Comparison of ENCODE assay signal across 8 mouse cellular contexts in the genomic region with DNA sequence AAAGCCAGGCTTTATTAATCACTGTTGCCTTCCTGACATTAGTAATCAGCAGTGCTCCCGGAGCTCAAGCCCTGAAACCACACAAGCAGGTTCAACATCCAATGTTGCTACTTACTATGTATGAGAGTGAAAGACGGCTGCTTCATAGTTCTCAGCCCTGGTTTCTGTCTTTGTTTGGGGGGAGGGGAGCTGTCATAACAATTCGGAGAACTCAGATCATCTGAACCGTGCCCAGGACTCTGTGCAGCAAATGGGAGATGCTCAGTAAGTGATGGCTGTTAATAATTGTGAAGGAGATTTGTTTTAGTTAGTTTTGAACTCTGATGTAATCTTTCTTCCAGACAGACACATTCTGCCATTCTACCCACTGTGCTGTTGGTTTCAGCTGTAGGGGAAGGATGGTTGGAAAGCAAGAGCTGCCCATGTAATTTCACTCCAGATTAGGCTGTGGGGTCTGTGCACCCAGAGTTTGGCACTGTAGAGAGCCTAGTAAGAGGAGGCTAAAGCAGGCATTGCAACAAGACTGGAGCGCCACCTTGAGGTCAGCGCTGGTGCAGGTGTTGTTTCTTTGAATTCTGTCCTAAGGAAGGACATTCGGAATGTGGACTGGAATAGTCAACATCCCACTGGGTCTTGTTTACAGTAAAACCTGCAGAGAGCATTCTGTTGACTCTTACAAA. TPM values are rescaled to one million over a fixed set of nuclear protein-coding genes. Genes with fewer than 3 reads are reported as not detected.
DNase-seq lines count a peak whose midpoint lies in the region; ATAC-seq and TF ChIP-seq lines count a peak whose summit lies in the region.

No protein-coding gene starts in this region.

- no peak overlapping the region for H3K4me2 ChIP-seq in liver, postnatal 0 days (ENCODE audit: low read depth, low read length)

- H3K27me3 ChIP-seq in liver, postnatal 0 days (ENCODE audit: insufficient read depth, low read length): no peaks in the 10 kb centered on the region

- H3K4me1 ChIP-seq in liver, postnatal 0 days (ENCODE audit: insufficient read depth): 0 out of 2 replicates have a peak, but pooled peaks cover 3% of the 10 kb centered on the region

- H3K4me3 ChIP-seq in liver, postnatal 0 days (ENCODE audit: low read depth, low read length): no peak overlapping the region

- no peak overlapping the region for H3K27ac ChIP-seq in liver, postnatal 0 days (ENCODE audit: low read depth)

- peak; percentile 90 for DNase-seq in 3T3-L1 (ENCODE audit: low read depth, low spot score)
- DNase-seq in adrenal gland, adult 2 months: peak; percentile 71
- DNase-seq in embryo, embryonic 10.5 days (ENCODE audit: low spot score): peak; percentile 92
- peak; percentile 68 for DNase-seq in heart, adult 8-10 months (ENCODE audit: low spot score)
- peak; percentile 89 for DNase-seq in kidney, postnatal 14 days
- peak; percentile 84 for DNase-seq in liver, postnatal 0 days
- DNase-seq in ovary, postnatal 36 days (ENCODE audit: low spot score): peak; percentile 72
- DNase-seq in thymus, postnatal 14 days: peak; percentile 59

- no peaks in the 10 kb centered on the region for H3K9me3 ChIP-seq in liver, postnatal 0 days (ENCODE audit: low read length)

- H3K9ac ChIP-seq in liver, postnatal 0 days (replicated peaks): no peak overlapping the region

- WGBS in liver, postnatal 0 days (ENCODE audit: insufficient replicate concordance): 22% methylated on average over 7 of the region's 7 CpGs

- H3K36me3 ChIP-seq in liver, postnatal 0 days (replicated peaks; ENCODE audit: insufficient read depth, low read length): no peaks in the 10 kb centered on the region

- peak; percentile 95 for TF ChIP-seq CTCF in liver, postnatal 0 days (IDR thresholded peaks at IDR 0.05; ENCODE audit: low read depth)

- peak; percentile 73 for ATAC-seq in liver, postnatal 0 days

- TF ChIP-seq EP300 in liver, postnatal 0 days (IDR thresholded peaks at IDR 0.05; ENCODE audit: low read depth): no peak

RNA-seq across cellular contexts. Expression of gene Ddx52, which starts 5.7 kb away (rescaled TPM):
- total RNA-seq in adrenal gland, adult 2 months (2021): 10 to 100 TPM; 19.6 to 19.9 TPM
- 0.92 and 0.96 TPM in 2 replicates for polyA plus RNA-seq in adrenal gland, adult 2 months (2012; rRNA removed)
- total RNA-seq in heart, adult 8-10 months (2022): 10 to 100 TPM in 2 of 4 experiments, 1 to 10 TPM in 2; 9.7 to 11.8 (median 10.0) TPM
- 11.3 and 12.5 TPM in 2 replicates for polyA plus RNA-seq in liver, postnatal 0 days (2015; fragmentation: Nextera tagmentation; extraction: Ambion mirVana)

RNA-seq across cellular contexts. Expression of gene Synrg, which starts 28.1 kb away (rescaled TPM):
- total RNA-seq in adrenal gland, adult 2 months (2021): 10 to 100 TPM; 47.1 to 58.6 TPM
- 26.3 and 37.4 TPM in 2 replicates for polyA plus RNA-seq in adrenal gland, adult 2 months (2012; rRNA removed)
- total RNA-seq in heart, adult 8-10 months (2022): 10 to 100 TPM; 29.1 to 32.4 (median 29.5) TPM
- polyA plus RNA-seq in liver, postnatal 0 days (2015; fragmentation: Nextera tagmentation; extraction: Ambion mirVana): 2.9 and 3.5 TPM in 2 replicates
